Mouse (Mus musculus): ENCODE results near the gene Rtkn.

DNA sequence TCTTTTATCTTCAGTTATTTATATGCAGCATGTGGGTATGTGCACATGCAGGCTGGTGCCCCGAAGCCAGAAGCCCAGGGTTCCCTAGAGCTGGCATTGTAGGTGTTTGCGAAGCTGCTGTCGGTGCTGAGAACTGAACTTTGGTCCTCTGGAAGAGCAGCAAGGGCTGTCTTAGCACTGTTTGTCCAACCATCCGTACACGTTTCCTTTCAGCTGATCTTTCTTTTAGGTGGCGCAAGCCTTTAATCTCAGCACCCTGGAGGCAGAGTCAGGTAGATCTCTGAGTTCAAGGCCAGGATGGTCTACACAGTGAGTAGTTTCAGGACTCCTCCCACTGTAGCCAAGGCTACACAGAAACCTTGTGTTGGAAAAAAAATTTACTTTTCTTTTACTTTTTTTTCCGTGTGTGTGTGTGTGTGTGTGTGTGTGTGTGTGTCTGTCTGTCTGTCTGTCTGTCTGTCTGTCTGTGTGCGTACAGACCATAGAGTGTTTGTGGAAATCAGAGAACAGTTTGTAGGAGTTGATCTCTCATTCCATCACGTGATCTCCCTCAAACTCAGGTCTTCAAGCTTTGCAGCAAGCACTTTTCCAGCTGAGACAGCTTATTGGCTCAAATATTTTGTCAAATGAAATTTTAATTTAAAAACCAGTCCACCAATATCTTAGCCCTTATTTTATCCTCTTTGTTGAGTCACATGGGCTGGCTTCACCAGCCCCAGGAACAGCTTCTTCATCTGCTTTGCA, 2.9 kb upstream of the Rtkn start:
- no peak for TF ChIP-seq POLR2AphosphoS2 (IDR thresholded peaks at IDR 0.05; ENCODE audit: low read depth, low read length)
- no peak for TF ChIP-seq ZC3H11A (IDR thresholded peaks at IDR 0.05; ENCODE audit: low read depth, low read length)
- no peak for TF ChIP-seq EP300 (IDR thresholded peaks at IDR 0.05; ENCODE audit: low read length)
- no peak for TF ChIP-seq CTCF (conservative IDR thresholded peaks at IDR 0.05 in 1 of 2, IDR thresholded peaks at IDR 0.05 in 1 of 2; ENCODE audit: low read depth in 2 of 2, low read length in 2 of 2)
- TF ChIP-seq PAX5 (IDR thresholded peaks at IDR 0.05; ENCODE audit: low read length): no peak
- no peak for TF ChIP-seq E2F4 (IDR thresholded peaks at IDR 0.05; ENCODE audit: insufficient replicate concordance, low read depth, low read length)
- TF ChIP-seq POLR2A (IDR thresholded peaks at IDR 0.05; ENCODE audit: low read depth, low read length): no peak
- no peak for TF ChIP-seq MAX (IDR thresholded peaks at IDR 0.05; ENCODE audit: low read length)
- TF ChIP-seq GABPA (IDR thresholded peaks at IDR 0.05; ENCODE audit: insufficient replicate concordance, low read depth, low read length): no peak
- TF ChIP-seq ZNF384 (IDR thresholded peaks at IDR 0.05; ENCODE audit: low read depth, low read length): no peak
- TF ChIP-seq HCFC1 (IDR thresholded peaks at IDR 0.05; ENCODE audit: low read depth, low read length): no peak
- no peak for TF ChIP-seq MAFK (IDR thresholded peaks at IDR 0.05; ENCODE audit: insufficient replicate concordance, low read length)
- no peak for TF ChIP-seq UBTF (IDR thresholded peaks at IDR 0.05; ENCODE audit: low read depth, low read length)

All from CH12.LX (cell line).